Mouse (Mus musculus) common myeloid progenitor, adult 5-6 weeks (primary cell): ENCODE data around the gene Gm49333. TPM values are rescaled to one million over a fixed set of nuclear protein-coding genes. Genes with fewer than 3 reads are reported as not detected.

ENCODE experiments used
- ATAC-seq: replicated peaks from 2 replicates; pipeline ENCODE4 v1.8.0; 2016; ENCODE audit warnings: low read depth, mild to moderate bottlenecking, moderate TSS enrichment, inconsistent platforms; ENCODE audit not compliant: poor library complexity, severe bottlenecking
- total RNA-seq: library from RNA; stranded (forward); fragments of 200-1000, 187-1606 nt; gene quantifications from 2 replicates; pipeline ENCODE4 v1.2.3, GENCODE M21; 2017

The Gm49333 gene
- total RNA-seq, 1 experiment from 2014 or later: not detected

GRCm38 (mm10) chr16:20676702-20677101 is 65.3 kb downstream of the Gm49333 start:
- ATAC-seq: no peak

- ATAC-seq: no peak
Measured at GRCm38 (mm10) chr16:20677380-20677779, 66.0 kb downstream of the Gm49333 start.

- peak; percentile 94 for ATAC-seq
Measured at GRCm38 (mm10) chr16:20677974-20678675, 66.7 kb downstream of the Gm49333 start.

GRCm38 (mm10) chr16:20690774-20691173 is 79.4 kb downstream of the Gm49333 start:
- ATAC-seq: no peak

GRCm38 (mm10) chr16:20691617-20692016 is 80.2 kb downstream of the Gm49333 start:
- no peak for ATAC-seq

- no peak for ATAC-seq
Measured at GRCm38 (mm10) chr16:20692241-20692965, 81.0 kb downstream of the Gm49333 start.

- peak; percentile 83 for ATAC-seq
Measured at GRCm38 (mm10) chr16:20693111-20693701, 81.8 kb downstream of the Gm49333 start, which contains the start of gene Fam131a. Gene Fam131a (plus strand): TSS chr16:20693241.

- peak; percentile 42 for ATAC-seq
Measured at GRCm38 (mm10) chr16:20694781-20695180, 83.4 kb downstream of the Gm49333 start.

Other genes with a start within 250 kb of the Gm49333 start
- 26.6 and 41.7 TPM in 2 replicates for gene Abcc5, start 185.2 kb upstream of the Gm49333 start, total RNA-seq
- 90.6 and 98.5 TPM in 2 replicates for gene Eif2b5, start 112.8 kb upstream of the Gm49333 start, total RNA-seq
- gene Dvl3, start 94.6 kb upstream of the Gm49333 start, total RNA-seq: 4.6 and 6.9 TPM in 2 replicates
- gene Ap2m1, start 76.1 kb upstream of the Gm49333 start, total RNA-seq: 158 and 165 TPM in 2 replicates
- 47.9 and 57.6 TPM in 2 replicates for gene Abcf3, start 63.0 kb upstream of the Gm49333 start, total RNA-seq
- not detected in 2 replicates for gene Vwa5b2, start 22.1 kb upstream of the Gm49333 start, total RNA-seq
- gene Eef1akmt4, start within 50 bp of the Gm49333 start, total RNA-seq: 6.1 and 12.1 TPM in 2 replicates
- 17.0 and 22.6 TPM in 2 replicates for gene Alg3, start 125 bp downstream of the Gm49333 start, total RNA-seq
- gene Camk2n2, start 9.7 kb downstream of the Gm49333 start, total RNA-seq: not detected in 2 replicates
- gene Ece2, start 18.2 kb downstream of the Gm49333 start, total RNA-seq: 0.29 TPM in 1 of 2 replicates, not detected in the other
- 190 and 205 TPM in 2 replicates for gene Psmd2, start 40.0 kb downstream of the Gm49333 start, total RNA-seq
- gene Eif4g1, start 56.7 kb downstream of the Gm49333 start, total RNA-seq: 305 and 334 TPM in 2 replicates
- gene Fam131a, start 81.6 kb downstream of the Gm49333 start, total RNA-seq: not detected in 2 replicates
- gene Polr2h, start 106.1 kb downstream of the Gm49333 start, total RNA-seq: 78.5 and 115 TPM in 2 replicates
- gene Clcn2, start 106.1 kb downstream of the Gm49333 start, total RNA-seq: 1.9 and 7.3 TPM in 2 replicates
- not detected in 2 replicates for gene Chrd, start 121.5 kb downstream of the Gm49333 start, total RNA-seq
- gene Thpo, start 122.9 kb downstream of the Gm49333 start, total RNA-seq: not detected in 2 replicates